ENCODE assay signal across 8 mouse cellular contexts in genomic region chr9:100395711-100396110, GRCm38 (mm10).
DNase-seq lines count a peak whose midpoint lies in the region; ATAC-seq lines count a peak whose summit lies in the region.

No protein-coding gene starts in this region.

- no peak for ATAC-seq in forebrain, embryonic 16.5 days
- ATAC-seq in granulocyte monocyte progenitor cell, adult 5-6 weeks (replicated peaks; ENCODE audit: poor library complexity, severe bottlenecking) = peak; percentile 76
- peak; percentile 85 for ATAC-seq in megakaryocyte, adult 5-6 weeks (ENCODE audit: poor library complexity, severe bottlenecking)

- no peaks in the 10 kb centered on the region for H3K9me3 ChIP-seq in forebrain, embryonic 10.5 days
- H3K9me3 ChIP-seq in forebrain, embryonic 16.5 days (ENCODE audit: control insufficient read depth, low read length) = no peaks in the 10 kb centered on the region

- H3K4me2 ChIP-seq in forebrain, embryonic 16.5 days (ENCODE audit: low read length) = no peak overlapping the region

- no peaks in the 10 kb centered on the region for H3K36me3 ChIP-seq in forebrain, embryonic 10.5 days (replicated peaks)
- no peaks in the 10 kb centered on the region for H3K36me3 ChIP-seq in forebrain, embryonic 16.5 days (ENCODE audit: control insufficient read depth, insufficient read depth)

- H3K27ac ChIP-seq in forebrain, embryonic 10.5 days = no peak overlapping the region
- H3K27ac ChIP-seq in forebrain, embryonic 16.5 days (ENCODE audit: low read length) = no peak overlapping the region

- WGBS in forebrain, embryonic 10.5 days = 8% methylated on average over 5 of the region's 5 CpGs
- whole genome bisulfite sequencing in forebrain, embryonic 16.5 days = 5% methylated on average over 5 of the region's 5 CpGs

- H3K4me3 ChIP-seq in forebrain, embryonic 10.5 days = no peak overlapping the region
- H3K4me3 ChIP-seq in forebrain, embryonic 16.5 days (replicated peaks; ENCODE audit: low read length) = no peak overlapping the region

- peaks cover 9% of the 10 kb centered on the region; the same call in 1 of the 2 replicates for H3K27me3 ChIP-seq in forebrain, embryonic 10.5 days (ENCODE audit: poor library complexity, severe bottlenecking)
- H3K27me3 ChIP-seq in forebrain, embryonic 16.5 days (replicated peaks; ENCODE audit: control insufficient read depth, insufficient read depth, low read length) = no peaks in the 10 kb centered on the region

- no peak overlapping the region for H3K9ac ChIP-seq in forebrain, embryonic 16.5 days (replicated peaks; ENCODE audit: low read depth, low read length)

- peak; percentile 73 for DNase-seq in forebrain, embryonic 10.5 days (ENCODE audit: extremely low spot score, low spot score)
- peak; percentile 52 for DNase-seq in T-cell, adult 2 months (ENCODE audit: low spot score)
- peak; percentile 55 to 63 for DNase-seq in cerebellum, postnatal 36 days
- peak; percentile 83 for DNase-seq in layer of hippocampus, postnatal 10 days (ENCODE audit: low spot score in 2 of 2)
- DNase-seq in spleen, postnatal 10 days (ENCODE audit: low spot score in 2 of 2) = peak; percentile 69 to 84

- no peaks in the 10 kb centered on the region for H3K4me1 ChIP-seq in forebrain, embryonic 10.5 days
- no peaks in the 10 kb centered on the region for H3K4me1 ChIP-seq in forebrain, embryonic 16.5 days (replicated peaks; ENCODE audit: control insufficient read depth, insufficient read depth, low read length)
